Mouse (Mus musculus): Measurements from ENCODE around the gene Ncapd2.

DNA sequence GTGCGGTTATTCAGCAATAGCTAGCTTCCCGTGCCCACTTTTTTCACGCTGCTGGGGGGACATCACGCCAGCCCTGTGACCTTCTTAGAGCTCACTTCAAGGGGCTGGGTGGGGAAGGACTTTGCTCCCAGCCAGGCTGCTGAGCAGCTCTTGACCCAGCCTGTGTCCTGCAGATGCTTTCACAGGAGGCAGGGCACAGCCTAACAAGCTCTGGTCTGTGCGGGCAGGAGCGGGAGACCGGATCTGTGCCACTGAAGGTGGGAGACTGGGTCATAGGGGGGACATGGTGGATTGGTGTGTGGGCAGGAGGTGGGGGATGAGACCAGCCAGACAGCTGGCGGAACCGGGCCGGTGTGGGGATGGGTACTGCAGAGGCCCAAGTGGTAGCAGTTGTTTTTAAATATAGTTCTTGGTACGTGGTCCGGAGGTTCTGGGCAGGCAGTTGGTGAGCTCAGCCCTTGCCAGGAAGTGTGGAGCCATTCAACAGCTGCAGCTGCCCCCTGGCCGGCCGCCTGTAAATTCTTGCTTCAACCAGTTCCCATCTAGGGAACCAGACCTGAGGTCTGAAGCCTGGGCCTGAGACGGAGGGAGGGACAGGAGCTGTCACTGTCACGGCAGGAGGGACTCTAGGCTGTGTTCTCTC is 42.5 kb downstream of the Ncapd2 start:
- TF ChIP-seq GATA1 (IDR thresholded peaks at IDR 0.05; ENCODE audit: low read length) (no peak), TAL1 (IDR thresholded peaks at IDR 0.05; ENCODE audit: low read length) (no peak)
